Mouse (Mus musculus): Measurements from ENCODE around the gene A030003K21Rik.

- TF ChIP-seq CTCF (IDR thresholded peaks at IDR 0.05; ENCODE audit: extremely low read depth, insufficient read length, insufficient replicate concordance, low read depth, low read length), result no peak
- no peak for TF ChIP-seq POLR2A (IDR thresholded peaks at IDR 0.05; ENCODE audit: low read depth, low read length)
Observed at GRCm38 (mm10) chr1:82966413-82966812, 23.2 kb upstream of the A030003K21Rik start.

Measured in small intestine, adult 2 months (tissue).